Mouse (Mus musculus) retina, postnatal 7 days (tissue): Measurements from ENCODE around the gene Phgr1.
A peak's percentile ranks its signal among the peaks of the same experiment; 100 is the strongest.

ENCODE experiments used
- DNase-seq: peaks from one replicate; pipeline ENCODE4 v3.0.0-alpha.2; 2012; ENCODE audit warnings: low read depth, low spot score

Gene Phgr1

DNA sequence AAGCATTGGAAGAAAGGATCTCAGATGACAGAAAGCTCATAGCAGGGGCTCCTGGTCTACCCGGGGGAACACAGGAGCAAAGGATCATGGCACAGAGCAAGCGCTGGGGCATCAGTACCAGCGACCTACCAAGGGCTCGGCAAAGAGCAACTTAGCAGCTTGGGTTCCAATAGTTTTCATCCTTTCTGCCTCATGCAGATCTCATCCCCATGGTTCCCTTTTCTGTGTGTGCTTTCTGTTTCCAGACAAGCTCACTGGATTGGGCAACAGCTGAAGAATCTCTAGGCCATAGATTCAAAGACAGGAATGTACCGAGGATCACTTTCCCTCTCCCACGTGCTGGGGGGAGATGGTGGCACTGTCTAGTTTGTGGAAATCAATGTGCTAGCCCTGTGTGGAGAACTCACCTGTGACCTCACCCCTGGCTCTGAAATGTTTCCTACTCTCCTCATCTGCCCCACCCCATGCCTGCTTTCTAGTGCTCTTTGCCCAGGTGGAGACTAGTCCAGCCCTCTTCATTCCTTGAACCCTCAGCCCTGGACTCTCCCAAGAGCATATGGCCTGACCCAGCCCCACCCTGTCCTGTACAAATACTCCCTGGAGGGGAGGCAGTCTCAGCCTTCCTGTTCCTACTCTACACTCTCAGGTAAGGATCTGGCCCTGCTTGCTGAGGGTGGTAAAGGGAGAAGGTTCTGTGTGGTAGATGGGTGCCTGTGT lies at the start of gene Phgr1:
Phgr1 (plus strand) TSS at position 612 of the 717 bp plus-strand sequence.
- DNase-seq, result no peak

DNA sequence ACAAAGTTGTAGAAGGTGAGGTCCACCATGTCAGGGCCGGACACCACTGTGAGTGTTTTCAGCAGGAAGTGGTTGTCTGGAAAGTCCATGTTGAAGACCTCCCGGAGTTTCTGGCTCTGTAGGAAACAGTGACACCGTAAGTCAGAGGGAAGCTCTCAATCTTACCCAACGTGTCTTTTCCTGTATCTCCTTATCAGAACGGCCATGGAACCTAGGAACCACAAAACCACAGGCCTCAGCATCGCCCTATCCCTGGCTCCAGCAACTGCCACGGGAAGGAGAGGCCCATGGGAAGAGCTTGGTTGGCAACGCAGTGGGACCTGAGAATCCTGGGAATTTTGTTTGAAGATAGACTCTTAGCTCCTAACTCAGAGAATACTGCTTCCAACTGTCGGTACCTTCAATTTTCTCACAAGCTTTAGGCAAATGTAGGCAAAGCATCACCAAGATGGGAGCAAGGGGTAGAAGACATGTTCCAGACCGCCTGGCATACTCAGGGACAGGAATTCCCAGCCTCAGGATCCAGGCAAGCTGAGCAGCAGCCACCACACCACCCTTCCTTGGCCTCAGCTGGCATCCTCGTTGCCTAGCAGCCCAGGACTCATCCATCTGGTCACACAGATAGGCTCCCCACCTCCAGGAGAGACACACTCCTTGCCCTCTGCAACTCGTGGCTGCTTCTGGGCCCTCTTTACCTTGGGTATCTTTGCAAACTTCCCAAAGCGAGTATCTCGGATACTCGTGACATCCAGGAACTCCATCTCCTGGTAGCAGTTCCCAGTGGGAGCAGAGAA lies 48.7 kb upstream of the Phgr1 start:
- DNase-seq, result no peak

- no peak for DNase-seq
These were observed 47.1 kb upstream of the Phgr1 start for GRCm38 (mm10) chr2:118725511-118725910.

- no peak for DNase-seq
These were observed 45.7 kb upstream of the Phgr1 start for GRCm38 (mm10) chr2:118726873-118727272.

GRCm38 (mm10) chr2:118727911-118728310 lies 44.7 kb upstream of the Phgr1 start:
- no peak for DNase-seq

GRCm38 (mm10) chr2:118728337-118728736 lies 44.2 kb upstream of the Phgr1 start, which contains the start of gene Plcb2:
Gene Plcb2, minus strand, starts transcription at chr2:118728438.
- no peak for DNase-seq

DNA sequence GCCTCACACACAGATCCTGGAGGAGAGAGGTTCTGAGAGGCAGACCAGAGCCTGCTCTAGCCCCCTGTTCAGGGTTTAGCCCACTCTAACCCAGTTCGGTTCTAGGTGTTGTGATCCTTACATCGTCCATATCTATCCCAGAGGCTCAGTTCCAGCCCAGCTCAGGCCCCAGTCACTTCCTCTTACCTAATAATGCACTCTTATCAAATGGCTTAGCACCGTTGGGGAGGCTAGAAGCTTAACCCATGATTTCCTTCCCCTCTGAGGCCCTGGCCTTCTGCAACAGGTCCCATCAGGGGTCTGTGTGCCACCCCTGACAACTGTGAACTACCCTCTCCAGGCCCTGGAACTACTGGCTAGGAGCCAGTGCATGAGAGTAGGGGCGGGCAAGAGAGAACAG lies 43.4 kb upstream of the Phgr1 start:
- no peak for DNase-seq

- DNase-seq, result no peak
These were observed 42.5 kb upstream of the Phgr1 start for GRCm38 (mm10) chr2:118729816-118730621.

DNA sequence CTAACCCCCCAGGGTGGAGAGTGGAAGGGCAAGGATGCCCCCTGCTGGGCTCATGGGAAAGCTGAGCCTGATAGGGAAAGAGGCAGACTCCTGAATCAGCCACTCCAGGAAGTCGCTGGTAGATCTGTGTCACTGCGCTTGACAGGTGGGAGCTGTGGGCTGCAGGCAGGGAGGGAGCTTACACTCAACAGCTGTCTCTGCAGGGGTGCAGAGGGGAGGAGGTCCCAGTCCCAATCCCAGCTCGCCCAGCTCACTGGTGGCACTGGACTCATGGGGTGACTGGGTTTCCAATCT lies 42.0 kb upstream of the Phgr1 start:
- no peak for DNase-seq

DNA sequence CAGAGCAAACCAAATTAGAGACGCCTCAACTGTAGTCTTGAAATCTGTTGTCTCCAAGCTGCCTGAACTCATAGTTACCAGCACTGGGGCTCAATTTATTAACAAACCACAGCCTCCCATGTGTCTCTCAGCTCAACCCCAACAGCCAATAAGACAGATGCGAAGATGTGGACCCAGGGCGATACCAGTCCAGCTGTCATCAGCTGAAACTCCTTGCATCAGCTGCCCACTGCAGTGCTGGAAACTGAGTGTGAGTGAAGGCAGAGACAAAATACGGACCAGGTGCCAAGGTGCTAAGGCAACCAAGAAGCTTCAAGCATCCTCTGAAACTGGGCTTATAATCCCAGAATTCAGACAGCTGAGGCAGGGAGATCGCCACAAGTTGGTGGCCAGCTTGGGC lies 40.6 kb upstream of the Phgr1 start:
- DNase-seq, result no peak

DNA sequence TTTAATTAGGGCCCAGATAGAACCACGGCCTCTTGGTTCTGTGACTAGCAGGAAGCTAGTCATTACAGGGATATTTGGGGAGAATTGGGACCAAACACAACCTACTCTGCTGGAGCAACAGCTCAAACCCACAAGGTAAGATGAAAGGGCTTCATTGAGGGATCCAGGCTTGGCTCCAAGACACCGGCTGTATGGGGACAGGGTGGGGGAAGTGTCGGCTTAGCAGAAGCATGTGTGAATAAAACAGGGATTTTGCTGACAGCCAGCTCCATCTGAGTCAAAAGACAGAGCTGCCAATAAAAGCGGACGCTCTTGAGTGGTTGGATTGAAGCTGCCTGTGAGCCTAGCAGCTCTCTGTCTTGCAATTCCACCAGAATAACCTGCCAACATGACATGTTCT lies 39.2 kb upstream of the Phgr1 start:
- no peak for DNase-seq

- DNase-seq, result no peak
These were observed 32.2 kb upstream of the Phgr1 start for GRCm38 (mm10) chr2:118740341-118740740.

- no peak for DNase-seq
These were observed 31.4 kb upstream of the Phgr1 start for GRCm38 (mm10) chr2:118741183-118741582.

DNA sequence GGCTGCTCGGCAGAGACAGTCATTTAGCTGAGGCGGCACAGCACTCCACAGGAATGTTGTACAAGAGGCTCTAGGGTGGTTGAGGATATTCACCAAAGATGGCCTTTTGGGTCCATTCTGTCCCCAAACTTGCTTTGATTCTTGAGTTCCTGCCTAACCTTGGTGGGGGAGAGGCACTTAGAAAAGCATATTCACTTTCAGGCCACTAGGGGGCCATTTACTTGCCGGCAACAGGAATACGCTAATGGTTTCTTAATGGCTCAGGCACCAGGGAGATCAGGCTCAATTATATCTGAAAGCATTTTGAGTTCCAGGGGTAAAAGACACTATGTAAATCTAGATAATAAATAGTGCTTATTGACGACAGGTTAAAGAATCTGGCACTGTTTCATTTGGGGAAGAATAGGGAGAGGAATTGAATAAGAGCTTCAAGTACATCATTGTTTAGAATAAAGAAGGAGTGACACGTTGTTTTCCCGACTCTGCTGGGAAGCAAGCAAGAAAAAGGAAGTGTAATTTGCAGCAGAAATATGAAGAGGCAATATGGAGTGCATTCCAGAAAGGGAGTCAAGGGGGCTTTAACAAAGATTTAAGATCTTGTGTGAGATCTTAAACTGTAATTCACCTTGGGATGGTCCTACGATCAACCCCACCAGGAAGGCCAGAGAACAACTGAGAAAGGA lies 29.2 kb upstream of the Phgr1 start:
- no peak for DNase-seq

DNA sequence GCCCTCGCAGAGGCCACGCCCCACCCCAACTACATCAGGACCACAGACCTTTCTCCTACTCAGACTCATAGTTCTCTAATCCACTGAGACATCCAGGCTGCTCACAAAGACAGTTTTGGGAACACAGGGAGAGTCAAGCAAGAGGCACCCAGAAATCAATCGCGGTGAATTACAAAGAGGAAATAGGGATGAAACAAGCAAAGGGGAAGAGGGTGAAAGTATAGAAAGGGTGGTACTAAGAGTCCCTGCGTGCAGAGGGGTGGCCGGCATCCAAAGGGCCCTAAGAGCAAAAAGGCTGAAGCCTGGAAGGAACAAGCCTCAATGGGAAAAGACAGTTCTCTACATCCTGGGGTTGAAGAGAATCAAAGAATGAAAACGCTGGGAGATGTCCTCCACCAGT lies 27.9 kb upstream of the Phgr1 start:
- no peak for DNase-seq

DNA sequence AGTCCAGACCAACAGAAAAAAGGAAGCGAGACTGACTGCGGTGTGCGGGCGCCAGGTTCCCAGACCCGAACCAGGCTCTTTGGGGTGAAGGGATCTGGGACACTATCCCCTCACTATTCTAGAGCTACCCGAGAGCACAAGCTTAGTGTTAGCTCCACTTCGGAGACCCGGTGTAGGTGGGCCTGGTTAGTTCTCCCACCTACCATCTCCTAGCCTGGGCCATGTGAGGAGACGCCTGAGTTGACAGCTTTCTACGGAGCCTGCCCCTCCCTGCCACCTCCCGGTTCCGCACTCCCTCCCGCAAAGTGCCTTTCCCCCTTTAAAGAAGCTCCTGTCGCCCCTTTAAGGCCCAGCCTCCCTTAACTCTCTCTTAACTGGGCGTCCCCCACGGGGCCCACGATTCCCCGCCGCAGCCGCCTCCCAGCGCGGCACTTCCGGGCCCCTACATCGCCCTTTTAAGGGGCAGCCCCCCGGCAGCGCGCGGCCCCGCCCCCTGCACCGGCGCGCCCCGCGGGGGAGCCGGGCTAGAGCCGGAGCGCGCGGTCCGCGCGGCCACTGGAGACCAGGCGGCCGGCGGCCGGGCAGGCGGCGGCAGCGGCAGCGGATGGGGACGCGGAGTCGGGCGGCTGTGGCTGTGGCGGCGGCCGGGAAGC lies 27.2 kb upstream of the Phgr1 start, which contains the start of gene Inafm2:
Inafm2 (plus strand) TSS at position 527 of the 653 bp plus-strand sequence.
- peak; percentile 82 for DNase-seq

GRCm38 (mm10) chr2:118745915-118746901 lies 26.4 kb upstream of the Phgr1 start:
- no peak for DNase-seq

DNA sequence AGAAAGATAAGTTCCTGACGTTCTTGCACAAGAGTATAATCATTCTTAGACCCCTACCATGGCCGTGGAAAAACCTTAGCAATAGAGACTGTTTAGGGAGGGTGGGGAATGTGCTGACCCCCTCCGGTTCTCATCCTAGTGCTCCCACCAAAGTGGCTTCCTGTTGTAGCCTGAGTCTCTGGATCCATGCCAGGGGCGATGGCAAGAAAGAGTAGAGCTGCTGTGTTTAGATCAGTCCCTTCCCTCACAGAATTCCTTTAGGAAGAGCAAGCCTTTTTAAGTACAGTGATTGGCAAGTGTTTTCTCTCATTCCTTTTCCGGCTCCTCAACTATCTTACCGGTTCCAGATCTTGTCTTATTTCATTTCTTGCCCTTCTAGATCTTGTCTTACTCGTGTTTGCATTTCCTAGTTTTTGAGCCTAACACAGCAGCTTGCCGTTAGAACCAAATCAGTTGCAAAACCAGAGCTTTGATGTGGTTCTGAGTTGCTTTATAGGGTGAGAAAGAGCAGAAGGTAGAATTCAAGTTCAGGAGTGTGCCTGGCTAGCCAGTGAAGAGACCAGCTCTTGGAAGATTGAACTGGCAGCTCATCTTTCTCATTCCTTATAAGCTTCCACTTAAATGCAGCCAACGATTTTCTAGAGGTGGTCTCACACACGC lies 25.1 kb upstream of the Phgr1 start:
- DNase-seq, result no peak

DNA sequence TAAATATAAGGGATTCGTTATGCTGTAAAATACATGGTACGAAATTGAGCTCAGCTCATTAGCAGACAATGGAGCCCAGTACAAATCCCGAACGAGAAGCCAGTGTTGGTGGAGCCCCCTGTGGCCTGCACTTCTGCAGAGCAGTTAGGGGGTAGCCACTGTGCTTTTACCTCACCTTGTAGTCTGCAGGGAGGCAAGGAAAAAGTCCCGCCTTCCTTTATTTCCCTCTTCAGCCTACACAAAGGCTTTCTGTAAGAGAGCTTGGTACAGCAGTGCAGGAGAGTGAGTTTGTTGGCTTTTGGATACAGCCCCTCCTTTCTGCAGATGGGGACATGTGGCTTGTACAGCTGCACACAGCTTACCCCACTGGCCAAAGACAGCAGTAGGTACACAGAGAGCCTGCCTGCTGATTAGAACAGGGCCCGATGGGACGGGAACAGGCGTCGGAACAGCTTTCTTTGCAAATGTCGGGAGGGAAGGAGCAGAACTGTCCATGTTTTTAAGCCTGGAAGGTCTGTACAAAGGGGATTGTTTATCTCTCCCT lies 23.2 kb upstream of the Phgr1 start:
- DNase-seq, result no peak
